Mouse (Mus musculus) hindbrain, postnatal 0 days (tissue): Measurements from ENCODE around the gene Cavin4. TPM values are rescaled to one million over a fixed set of nuclear protein-coding genes. Genes with fewer than 3 reads are reported as not detected.

Experiments
- ATAC-seq: fragments of 200-750 bp; cut with Nextera tagmentation; 2 replicates; pipeline ENCODE4 v1.8.0; 2017; ENCODE audit warnings: mild to moderate bottlenecking, moderate TSS enrichment, moderate library complexity
- DNase-seq: peaks from one replicate; pipeline ENCODE4 v3.0.0-alpha.2; 2015; ENCODE audit warnings: low spot score
- H3K27ac ChIP-seq: fragments of 300-500 bp; sonication (generic); 2 replicates; pipeline ENCODE4 v1.5.1; 2014; ENCODE audit warnings: mild to moderate bottlenecking
- H3K27me3 ChIP-seq: fragments of 300-500 bp; sonication (generic); 2 replicates; pipeline ENCODE4 v1.6.1; 2014; ENCODE audit warnings: low read length, mixed read lengths; ENCODE audit not compliant: insufficient read depth
- H3K36me3 ChIP-seq: fragments of 300-500 bp; sonication (generic); 2 replicates; pipeline ENCODE4 v1.6.1; 2014; ENCODE audit warnings: low read length, mixed read lengths; ENCODE audit not compliant: insufficient read depth
- H3K4me1 ChIP-seq: fragments of 300-500 bp; sonication (generic); 2 replicates; pipeline ENCODE4 v1.6.1; 2014; ENCODE audit warnings: antibody characterized with exemption, low read length, mixed read lengths; ENCODE audit not compliant: insufficient read depth
- H3K4me2 ChIP-seq: fragments of 300-500 bp; sonication (generic); 2 replicates; pipeline ENCODE4 v1.6.1; 2014; ENCODE audit warnings: low read depth, mild to moderate bottlenecking, low read length, moderate library complexity, mixed read lengths
- H3K4me3 ChIP-seq: fragments of 300-500 bp; sonication (generic); 2 replicates; pipeline ENCODE4 v1.5.1; 2014; ENCODE audit warnings: low read length
- H3K9ac ChIP-seq: fragments of 300-500 bp; sonication (generic); replicated peaks from 2 replicates; pipeline ENCODE4 v1.6.1; 2014; ENCODE audit warnings: mild to moderate bottlenecking, low read length, moderate library complexity, mixed read lengths
- H3K9me3 ChIP-seq: fragments of 300-500 bp; sonication (generic); 2 replicates; pipeline ENCODE4 v1.6.1; 2016; ENCODE audit warnings: low read length, mixed read lengths
- CTCF ChIP-seq: IDR thresholded peaks from 2 replicates; pipeline ENCODE4 v1.5.1; 2016; ENCODE audit warnings: antibody characterized with exemption, control low read depth, low read depth
- WGBS: fragments of 180-500 bp; shearing (Covaris S2); extraction: QIAGEN DNeasy Blood & Tissue Kit; methylation state at CpG from one replicate; pipeline ENCODE4 v1.1.7; 2014; 5-methylcytosine and 5-hydroxymethylcytosine counted together
- polyA plus RNA-seq: library from polyadenylated mRNA; unstranded; fragments of >200 nt; fragmentation: Nextera tagmentation; extraction: Ambion mirVana; gene quantifications from 2 replicates; pipeline ENCODE4 v1.2.1, GENCODE M21; 2015
- total RNA-seq: library from RNA; depleted of rRNA; stranded (reverse); fragments of >200 nt; gene quantifications from 2 replicates; pipeline ENCODE4 v1.2.3, GENCODE M21; 2014; rRNA removed

Gene Cavin4
- total and polyA plus RNA-seq, 2 experiments from 2014 or later, result 0.42 to 0.95 TPM

GRCm38 (mm10) chr4:48715865-48716650 lies 52.7 kb downstream of the Cavin4 start:
- no peak for TF ChIP-seq CTCF
- no peak overlapping the region for H3K27ac ChIP-seq
- no peaks in the 10 kb centered on the region for H3K36me3 ChIP-seq
- H3K9me3 ChIP-seq, result no peaks in the 10 kb centered on the region
- no peaks in the 10 kb centered on the region for H3K4me1 ChIP-seq
- 62% methylated on average over 8 of the region's 8 CpGs for WGBS
- H3K4me3 ChIP-seq, result no peak overlapping the region
- ATAC-seq (no peak), DNase-seq (no peak)
- no peaks in the 10 kb centered on the region for H3K27me3 ChIP-seq
- H3K9ac ChIP-seq, result no peak overlapping the region
- H3K4me2 ChIP-seq, result no peak overlapping the region

GRCm38 (mm10) chr4:48716817-48717216 lies 53.5 kb downstream of the Cavin4 start:
- H3K9ac ChIP-seq, result no peak overlapping the region
- TF ChIP-seq CTCF, result no peak
- ATAC-seq (no peak), DNase-seq (no peak)
- no peaks in the 10 kb centered on the region for H3K4me1 ChIP-seq
- H3K27ac ChIP-seq, result no peak overlapping the region
- H3K4me2 ChIP-seq, result no peak overlapping the region
- H3K36me3 ChIP-seq, result no peaks in the 10 kb centered on the region
- H3K27me3 ChIP-seq, result no peaks in the 10 kb centered on the region
- H3K9me3 ChIP-seq, result no peaks in the 10 kb centered on the region
- WGBS, result 62% methylated on average over 4 of the region's 4 CpGs
- H3K4me3 ChIP-seq, result no peak overlapping the region

Other genes starting within 250 kb of the Cavin4 start
- 21.5 and 24.2 TPM in 2 replicates for gene Tex10, start 190.1 kb upstream of the Cavin4 start, total RNA-seq
- 19.7 and 21.6 TPM in 2 replicates for gene Tex10, start 190.1 kb upstream of the Cavin4 start, polyA plus RNA-seq
- 25.1 and 28.1 TPM in 2 replicates for gene Msantd3, start 123.6 kb upstream of the Cavin4 start, total RNA-seq
- gene Msantd3, start 123.6 kb upstream of the Cavin4 start, polyA plus RNA-seq, result 27.3 and 30.4 TPM in 2 replicates
- 193 and 228 TPM in 2 replicates for gene Tmeff1, start 78.3 kb upstream of the Cavin4 start, total RNA-seq
- 181 and 195 TPM in 2 replicates for gene Tmeff1, start 78.3 kb upstream of the Cavin4 start, polyA plus RNA-seq